Mouse (Mus musculus) 3T3-L1 (cell line): ENCODE measurements around the gene Gm26965.
A peak's percentile ranks its signal among the peaks of the same experiment; 100 is the strongest.
"Not testable (repeated sequence)": the region's sequence is repeated elsewhere in the genome, so short reads cannot be mapped to it uniquely, and the experiment has no call there.

Source experiments
- DNase-seq: peaks from one replicate; pipeline ENCODE4 v3.0.0-alpha.2; 2015; ENCODE audit warnings: low read depth, low spot score

Gm26965 gene

GRCm38 (mm10) chr13:67525753-67526410 is at the start of gene Gm26965, which contains the start of gene Zfp87:
Gene Gm26965, minus strand, starts transcription at chr13:67526151.
Gene Zfp87, minus strand, starts transcription at chr13:67526177.
- peak; percentile 98 for DNase-seq

DNA sequence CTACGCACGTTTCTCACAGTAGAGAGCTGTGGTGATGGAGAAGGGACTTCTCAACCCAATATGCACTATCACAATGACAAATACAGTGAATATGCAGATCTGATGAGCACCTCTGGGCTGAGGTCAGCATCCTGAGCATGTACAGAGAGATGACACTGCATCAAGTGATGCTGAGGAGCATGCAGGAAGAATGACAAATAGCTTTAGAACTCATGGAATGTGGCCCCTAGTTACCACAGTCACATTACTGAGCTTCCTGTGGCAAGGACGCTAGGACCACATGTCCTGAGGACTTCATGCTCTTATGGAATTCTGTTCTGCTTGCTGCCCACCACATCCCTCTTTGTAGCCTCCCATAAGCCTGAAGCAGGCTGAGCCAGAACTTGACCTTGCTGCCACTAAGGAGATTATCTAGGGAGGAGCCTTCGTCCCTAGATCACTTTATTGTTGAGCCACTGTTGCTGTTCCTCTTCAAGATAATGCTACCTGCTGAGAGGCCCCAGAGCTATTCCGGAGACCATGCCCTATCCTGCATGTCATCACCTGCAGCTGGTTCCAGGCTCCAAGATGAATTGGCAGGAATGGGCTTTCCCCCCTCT is 46.7 kb upstream of the Gm26965 start:
- DNase-seq = peak; percentile 84

DNA sequence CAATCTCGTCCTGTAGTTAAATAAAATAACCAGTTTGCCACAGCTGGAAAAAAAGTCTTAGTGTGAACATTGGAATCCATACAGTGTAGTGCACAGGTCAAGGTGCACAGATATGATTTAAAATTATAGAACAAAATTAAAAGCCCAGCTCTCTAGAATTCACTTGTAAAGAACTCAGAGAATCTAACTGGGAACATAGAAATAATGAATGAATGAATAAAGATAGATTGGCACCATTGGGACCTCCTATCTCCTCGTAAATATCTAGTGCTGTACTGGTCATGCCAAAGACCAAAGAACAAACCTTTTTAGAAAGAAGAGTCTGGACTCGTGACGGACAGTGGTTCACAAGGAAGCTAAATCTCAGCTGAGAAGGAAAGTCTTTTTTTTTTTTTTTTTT is 27.8 kb upstream of the Gm26965 start, which contains the start of gene Zfp748:
TSS of gene Zfp748 (minus strand) at position 101 of the 400 bp plus-strand sequence.
- no peak for DNase-seq

- DNase-seq = peak; percentile 92
These were observed 26.8 kb upstream of the Gm26965 start for GRCm38 (mm10) chr13:67552505-67553346.

- DNase-seq = no peak
These were observed 20.0 kb upstream of the Gm26965 start for GRCm38 (mm10) chr13:67545941-67546340.

DNA sequence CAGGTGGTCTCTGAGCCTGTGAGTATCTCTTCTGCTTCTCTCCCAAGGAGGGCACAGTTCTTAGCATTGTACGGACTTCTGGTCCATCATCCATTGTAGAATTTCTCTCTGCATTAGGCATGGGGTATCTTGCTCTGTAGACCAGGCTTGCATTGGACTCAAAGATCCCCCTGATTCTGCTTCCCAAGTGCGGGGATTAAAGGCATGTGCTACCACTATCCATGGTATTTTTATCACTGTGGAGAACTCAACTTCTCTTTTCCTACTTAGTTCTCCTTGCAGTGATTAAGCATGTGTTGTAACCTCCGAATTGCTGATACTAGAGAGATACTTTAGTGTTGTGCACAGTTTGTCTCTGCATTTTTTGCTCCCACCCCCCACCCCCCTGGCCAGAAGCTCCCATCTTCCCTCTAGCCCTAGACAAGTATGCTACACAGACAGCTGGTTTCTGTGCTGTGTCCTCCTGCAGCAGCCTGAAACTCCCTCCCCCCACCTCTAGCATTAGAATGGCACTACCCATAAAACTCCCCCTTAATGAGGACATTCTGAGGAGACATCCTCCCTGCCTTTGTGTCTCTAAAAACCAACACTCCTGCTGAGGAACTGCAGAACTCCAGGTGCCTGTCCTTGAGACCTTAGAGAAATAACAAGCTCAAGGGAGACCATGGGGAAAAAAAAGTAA is 1.2 kb upstream of the Gm26965 start:
- DNase-seq = no peak

DNA sequence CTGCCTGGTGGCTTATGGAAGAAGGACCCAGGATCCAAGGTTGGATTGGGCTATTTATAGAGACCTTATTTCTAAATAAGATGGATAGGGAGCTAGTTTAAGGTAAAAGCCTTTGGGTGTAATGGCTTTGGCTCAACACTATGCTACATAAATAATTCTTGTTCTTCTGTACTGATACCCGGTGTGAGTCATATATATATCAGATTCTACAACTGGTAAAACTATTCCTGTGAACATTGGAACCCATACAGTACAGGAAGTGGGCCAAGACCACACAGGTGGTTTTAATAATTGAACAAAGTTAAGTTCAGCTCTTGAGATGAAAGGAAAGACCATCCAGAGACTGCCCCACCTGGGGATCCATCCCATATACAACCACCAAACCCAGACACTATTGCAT is 25.0 kb downstream of the Gm26965 start:
- no peak for DNase-seq

GRCm38 (mm10) chr13:67500084-67500719 is 25.7 kb downstream of the Gm26965 start, which contains the start of gene Zfp58:
Gene Zfp58, minus strand, starts transcription at chr13:67500555.
- DNase-seq = peak; percentile 94

DNA sequence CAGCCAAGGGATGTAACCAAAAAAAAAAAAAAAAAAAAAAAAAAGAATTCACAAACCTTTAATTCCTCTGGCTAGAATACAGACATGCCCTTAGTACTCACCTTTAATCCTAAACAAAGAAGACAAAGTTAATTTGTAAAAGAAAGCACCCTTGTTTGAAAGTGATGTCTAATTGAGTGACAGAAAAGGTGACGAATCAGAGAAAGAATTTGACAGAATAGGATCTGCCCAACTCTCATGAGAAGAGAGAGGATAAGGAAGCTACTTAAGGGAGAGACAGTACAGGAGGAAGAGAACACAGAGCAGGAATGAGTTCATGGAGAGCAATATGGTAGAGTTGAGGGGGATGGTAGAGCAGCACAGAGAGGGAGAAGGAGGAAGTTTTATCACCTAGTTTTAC is 30.3 kb downstream of the Gm26965 start:
- no peak for DNase-seq

DNA sequence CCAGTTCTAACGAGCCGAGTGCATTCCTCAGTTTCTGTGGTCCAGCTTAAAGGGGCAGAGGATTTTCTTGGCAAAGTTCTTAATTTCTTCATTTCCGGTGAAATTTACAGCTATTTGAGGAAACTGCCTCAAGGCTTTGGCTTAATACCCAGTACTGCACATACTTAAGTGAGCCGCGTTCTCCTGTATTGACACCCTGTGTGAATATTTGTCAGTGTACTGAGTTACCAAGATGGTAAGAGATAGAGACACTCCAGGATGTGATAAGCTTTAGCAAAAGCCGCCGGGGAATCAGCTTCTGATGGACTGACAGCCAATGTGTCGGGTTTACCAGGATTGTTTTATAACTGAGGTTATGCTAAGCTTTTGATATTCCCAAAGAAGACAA is 41.5 kb downstream of the Gm26965 start:
- no peak for DNase-seq

- DNase-seq = peak; percentile 92
These were observed 42.1 kb downstream of the Gm26965 start, which contains the start of gene Zfp874b for GRCm38 (mm10) chr13:67483625-67484423. Gene Zfp874b, minus strand, starts transcription at chr13:67484258.

- DNase-seq = peak; percentile 61
These were observed 44.4 kb downstream of the Gm26965 start for GRCm38 (mm10) chr13:67481528-67481927.

- peak; percentile 41 for DNase-seq
These were observed 56.7 kb downstream of the Gm26965 start for GRCm38 (mm10) chr13:67469274-67469673.

- not testable (repeated sequence) for DNase-seq
These were observed 62.3 kb downstream of the Gm26965 start for GRCm38 (mm10) chr13:67463506-67464185.

GRCm38 (mm10) chr13:67452021-67452309 is 74.0 kb downstream of the Gm26965 start:
- DNase-seq = no peak

DNA sequence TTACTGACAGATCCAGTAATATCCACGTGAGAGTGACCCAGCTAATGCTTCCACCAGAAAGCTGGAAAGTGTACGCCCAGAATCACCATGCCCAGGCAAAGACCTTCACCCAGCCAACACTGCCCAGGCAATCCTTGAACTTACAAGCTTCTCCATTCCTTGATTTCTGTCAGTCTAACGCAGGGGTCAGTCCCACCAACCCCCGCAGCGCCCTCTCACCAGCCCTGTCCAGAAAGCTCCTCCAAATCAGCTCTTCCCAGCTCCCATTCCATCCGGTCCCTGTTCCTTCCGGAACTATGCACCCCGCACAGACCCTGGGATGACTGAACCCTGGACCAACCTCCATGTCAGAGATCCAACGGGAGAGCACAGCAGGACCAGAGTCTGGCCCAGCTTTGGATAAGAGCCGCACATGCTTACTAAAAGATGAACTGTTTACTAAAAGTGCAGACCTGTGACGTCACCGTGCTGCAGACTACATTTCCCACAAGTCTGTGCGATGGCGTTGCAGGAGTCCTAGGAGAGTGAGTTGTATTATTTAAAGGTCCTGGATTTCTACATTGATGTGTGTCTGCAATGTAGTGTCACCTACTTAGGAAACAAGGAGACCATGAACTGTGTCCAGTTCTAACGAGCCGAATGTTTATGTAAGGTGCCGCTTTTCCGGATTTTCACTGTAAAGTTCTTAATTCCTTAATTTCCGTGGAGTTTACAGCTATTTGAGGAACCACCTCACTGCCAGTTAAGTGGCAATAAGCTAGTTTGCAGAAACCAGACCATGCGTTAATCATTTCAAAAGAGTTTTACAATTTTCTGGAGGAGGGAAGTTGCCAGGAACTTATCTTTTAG is 74.6 kb downstream of the Gm26965 start, which contains the start of gene Zfp874a:
TSS of gene Zfp874a (minus strand) at position 453 of the 849 bp plus-strand sequence.
- peak; percentile 90 for DNase-seq
